Mouse (Mus musculus) hindbrain, embryonic 16.5 days (tissue): Measurements from ENCODE around the gene Atxn7l2. TPM values are rescaled to one million over a fixed set of nuclear protein-coding genes. Genes with fewer than 3 reads are reported as not detected.

ENCODE experiments used
- polyA plus RNA-seq: library from polyadenylated mRNA; unstranded; fragments of >200 nt; fragmentation: Nextera tagmentation; extraction: Ambion mirVana; gene quantifications from 2 replicates; pipeline ENCODE4 v1.2.1, GENCODE M21; 2015

Gene Atxn7l2
- polyA plus RNA-seq, 1 experiment from 2014 or later: 19.6 TPM

Other genes with a start within 250 kb of the Atxn7l2 start
- gene Gstm3, start 241.7 kb downstream of the Atxn7l2 start, polyA plus RNA-seq: not detected in 2 replicates
- gene Gstm2, start 224.5 kb downstream of the Atxn7l2 start, polyA plus RNA-seq: 11.1 and 11.8 TPM in 2 replicates
- gene Gstm1, start 193.0 kb downstream of the Atxn7l2 start, polyA plus RNA-seq: 169 and 263 TPM in 2 replicates
- gene Gstm4, start 166.0 kb downstream of the Atxn7l2 start, polyA plus RNA-seq: 20.1 and 22.9 TPM in 2 replicates
- 63.6 and 68.0 TPM in 2 replicates for gene Ampd2, start 124.3 kb downstream of the Atxn7l2 start, polyA plus RNA-seq
- gene Gnat2, start 118.1 kb downstream of the Atxn7l2 start, polyA plus RNA-seq: 0.22 and 0.28 TPM in 2 replicates
- gene Gnai3, start 64.8 kb downstream of the Atxn7l2 start, polyA plus RNA-seq: 116 and 126 TPM in 2 replicates
- gene Gpr61, start 56.1 kb downstream of the Atxn7l2 start, polyA plus RNA-seq: 8.4 and 10.6 TPM in 2 replicates
- 9.8 and 13.3 TPM in 2 replicates for gene Amigo1, start 24.6 kb downstream of the Atxn7l2 start, polyA plus RNA-seq
- gene Cyb561d1, start 9.7 kb downstream of the Atxn7l2 start, polyA plus RNA-seq: 2.7 and 3.9 TPM in 2 replicates
- gene Sypl2, start 15.7 kb upstream of the Atxn7l2 start, polyA plus RNA-seq: 0.35 and 1.4 TPM in 2 replicates
- gene Psma5, start 46.0 kb upstream of the Atxn7l2 start, polyA plus RNA-seq: 235 and 246 TPM in 2 replicates
- 9.4 and 11.6 TPM in 2 replicates for gene Sort1, start 73.1 kb upstream of the Atxn7l2 start, polyA plus RNA-seq
- gene Mybphl, start 154.0 kb upstream of the Atxn7l2 start, polyA plus RNA-seq: 0.11 TPM in 1 of 2 replicates, not detected in the other
- 10.8 and 11.1 TPM in 2 replicates for gene Psrc1, start 172.9 kb upstream of the Atxn7l2 start, polyA plus RNA-seq
- 34.5 and 34.7 TPM in 2 replicates for gene Celsr2, start 204.6 kb upstream of the Atxn7l2 start, polyA plus RNA-seq
- gene Sars, start 234.3 kb upstream of the Atxn7l2 start, polyA plus RNA-seq: 216 and 224 TPM in 2 replicates